Mouse (Mus musculus) adrenal gland, postnatal 4 days (tissue): Measurements from ENCODE around the gene Peli3. TPM values are rescaled to one million over a fixed set of nuclear protein-coding genes. Genes with fewer than 3 reads are reported as not detected.
"Not testable (repeated sequence)": the region's sequence is repeated elsewhere in the genome, so short reads cannot be mapped to it uniquely, and the experiment has no call there.

Source experiments
- DNase-seq, 2 experiments: peaks; one replicate each; pipeline ENCODE4 v3.0.0; 2021 to 2022; ENCODE audit warnings: low spot score in 2 of 2, mixed read lengths in 2 of 2
- long read RNA-seq, 2 experiments: library from polyadenylated mRNA; stranded (forward); transcript quantifications; one replicate each; pipeline ENCODE4 v2.0.0; 2021
- total RNA-seq, 2 experiments: library from RNA; stranded (reverse); gene quantifications; 2 replicates each; pipeline ENCODE4 v1.2.3; 2021

The Peli3 gene
- total RNA-seq: 1 to 10 TPM; 6.7 to 7.3 TPM
- long read RNA-seq, experiment 1, full-length matches to known transcripts: 3 of 6 reads
- long read RNA-seq, experiment 1, partial matches to known transcripts: 2 of 6 reads
- long read RNA-seq, experiment 1, other reads (novel, unspliced or antisense): 1 of 6 reads
- long read RNA-seq, experiment 2, full-length matches to known transcripts: 3 of 5 reads
- long read RNA-seq, experiment 2, partial matches to known transcripts: 0 of 5 reads
- long read RNA-seq, experiment 2, other reads (novel, unspliced or antisense): 2 of 5 reads

- peak; percentile 74 to 75 for DNase-seq
Observed at GRCm38 (mm10) chr19:4942551-4943252, at the start of gene Peli3. Gene Peli3, minus strand, starts transcription at chr19:4943127.

- DNase-seq: no peak
Observed at GRCm38 (mm10) chr19:4992371-4992770, 49.4 kb upstream of the Peli3 start.

- no peak for DNase-seq
Observed at GRCm38 (mm10) chr19:4990716-4991115, 47.8 kb upstream of the Peli3 start.

- no peak for DNase-seq
Observed at GRCm38 (mm10) chr19:4990256-4990625, 47.3 kb upstream of the Peli3 start, which contains the start of gene Npas4. Gene Npas4, minus strand, starts transcription at chr19:4990316.

GRCm38 (mm10) chr19:4989434-4990255 lies 46.7 kb upstream of the Peli3 start:
- DNase-seq: no peak

- peak; percentile 85 to 90 for DNase-seq
Observed at GRCm38 (mm10) chr19:4989013-4989412, 46.1 kb upstream of the Peli3 start.

- no peak for DNase-seq
Observed at GRCm38 (mm10) chr19:4981767-4982166, 38.8 kb upstream of the Peli3 start.

GRCm38 (mm10) chr19:4968236-4968635 lies 25.3 kb upstream of the Peli3 start:
- DNase-seq: no peak

- peak; percentile 49 to 73 for DNase-seq
Observed at GRCm38 (mm10) chr19:4961928-4962601, 19.1 kb upstream of the Peli3 start, which contains the start of gene Mrpl11. Gene Mrpl11, plus strand, starts transcription at chr19:4962147.

- not testable (repeated sequence) for DNase-seq
Observed at GRCm38 (mm10) chr19:4948641-4949040, 5.7 kb upstream of the Peli3 start.

- no peak for DNase-seq
Observed at GRCm38 (mm10) chr19:4945540-4945939, 2.6 kb upstream of the Peli3 start.

GRCm38 (mm10) chr19:4943253-4943588 lies 294 bp upstream of the Peli3 start:
- DNase-seq: no peak

GRCm38 (mm10) chr19:4937444-4938310 lies 5.2 kb downstream of the Peli3 start:
- DNase-seq: no peak

GRCm38 (mm10) chr19:4936896-4937295 lies 6.0 kb downstream of the Peli3 start:
- DNase-seq: no peak

GRCm38 (mm10) chr19:4928781-4929180 lies 14.1 kb downstream of the Peli3 start:
- DNase-seq: no peak

- peak; percentile 92 to 99 for DNase-seq
Observed at GRCm38 (mm10) chr19:4927904-4928531, 14.9 kb downstream of the Peli3 start, which contains the start of gene Dpp3. Gene Dpp3, minus strand, starts transcription at chr19:4928287.

GRCm38 (mm10) chr19:4925121-4925860 lies 17.6 kb downstream of the Peli3 start:
- DNase-seq: no peak

- no peak for DNase-seq
Observed at GRCm38 (mm10) chr19:4919652-4920051, 23.3 kb downstream of the Peli3 start.

GRCm38 (mm10) chr19:4916827-4917226 lies 26.1 kb downstream of the Peli3 start:
- DNase-seq: no peak
